Mouse (Mus musculus): ENCODE data around the gene Tfpi2. TPM values are rescaled to one million over a fixed set of nuclear protein-coding genes. Genes with fewer than 3 reads are reported as not detected.

Tfpi2 gene
- total RNA-seq (2021), result 4.1 and 6.0 TPM in 2 replicates
- long read RNA-seq, partial matches to known transcripts, result 2 of 27 reads
- long read RNA-seq, other reads (novel, unspliced or antisense), result 24 of 27 reads

GRCm38 (mm10) chr6:3988750-3989149, at the start of gene Tfpi2:
Gene Tfpi2, minus strand, starts transcription at chr6:3988919.
- DNase-seq, result no peak

- peak; percentile 2 for DNase-seq
These were observed 42.2 kb upstream of the Tfpi2 start for GRCm38 (mm10) chr6:4030956-4031355.

- DNase-seq, result no peak
These were observed 37.6 kb upstream of the Tfpi2 start for GRCm38 (mm10) chr6:4026367-4026766.

GRCm38 (mm10) chr6:4022645-4023044, 33.9 kb upstream of the Tfpi2 start:
- no peak for DNase-seq

- no peak for DNase-seq
These were observed 20.8 kb upstream of the Tfpi2 start for GRCm38 (mm10) chr6:4009548-4009947.

GRCm38 (mm10) chr6:4008501-4009040, 19.9 kb upstream of the Tfpi2 start:
- no peak for DNase-seq

GRCm38 (mm10) chr6:4004808-4005207, 16.1 kb upstream of the Tfpi2 start:
- no peak for DNase-seq

- DNase-seq, result peak; percentile 66
These were observed 15.2 kb upstream of the Tfpi2 start, which contains the start of gene Gng11 for GRCm38 (mm10) chr6:4003890-4004306. Gene Gng11, plus strand, starts transcription at chr6:4003904.

GRCm38 (mm10) chr6:4003445-4003844, 14.7 kb upstream of the Tfpi2 start:
- DNase-seq, result no peak

GRCm38 (mm10) chr6:4000716-4001115, 12.0 kb upstream of the Tfpi2 start:
- DNase-seq, result no peak

- DNase-seq, result no peak
These were observed 10.6 kb upstream of the Tfpi2 start for GRCm38 (mm10) chr6:3999296-3999695.

GRCm38 (mm10) chr6:3998089-3998488, 9.4 kb upstream of the Tfpi2 start:
- no peak for DNase-seq

- DNase-seq, result no peak
These were observed 4.8 kb upstream of the Tfpi2 start, which contains the start of gene Gngt1 for GRCm38 (mm10) chr6:3993492-3993891. Gene Gngt1, plus strand, starts transcription at chr6:3993792.

- no peak for DNase-seq
These were observed 5.9 kb downstream of the Tfpi2 start for GRCm38 (mm10) chr6:3982661-3983284.

GRCm38 (mm10) chr6:3973679-3974078, 15.0 kb downstream of the Tfpi2 start:
- DNase-seq, result no peak

GRCm38 (mm10) chr6:3967676-3968626, 20.8 kb downstream of the Tfpi2 start:
- peak; percentile 11 for DNase-seq

GRCm38 (mm10) chr6:3954969-3955368, 33.8 kb downstream of the Tfpi2 start:
- DNase-seq, result no peak

- DNase-seq, result no peak
These were observed 52.5 kb downstream of the Tfpi2 start for GRCm38 (mm10) chr6:3936140-3936714.

GRCm38 (mm10) chr6:3935606-3936005, 53.1 kb downstream of the Tfpi2 start:
- DNase-seq, result no peak

GRCm38 (mm10) chr6:3935048-3935447, 53.7 kb downstream of the Tfpi2 start:
- no peak for DNase-seq

- DNase-seq, result no peak
These were observed 62.6 kb downstream of the Tfpi2 start for GRCm38 (mm10) chr6:3926140-3926539.

GRCm38 (mm10) chr6:3922870-3923269, 65.8 kb downstream of the Tfpi2 start:
- no peak for DNase-seq

Measured in adrenal gland, postnatal 25 days (tissue).